Mouse (Mus musculus) G1E (cell line): Measurements from ENCODE around the gene Card14. TPM values are rescaled to one million over a fixed set of nuclear protein-coding genes. Genes with fewer than 3 reads are reported as not detected.
"Not testable (repeated sequence)": the region's sequence is repeated elsewhere in the genome, so short reads cannot be mapped to it uniquely, and the experiment has no call there.

Source experiments
- ATAC-seq: 2 replicates; pipeline ENCODE4 v1.8.0; 2016; ENCODE audit warnings: mild to moderate bottlenecking; ENCODE audit not compliant: insufficient number of reproducible peaks, poor library complexity, low FRiP score, severe bottlenecking; ENCODE audit errors: extremely low read depth
- DNase-seq: peaks from one replicate; pipeline ENCODE4 v3.0.0; 2012; ENCODE audit warnings: low spot score
- H3K27me3 ChIP-seq: 2 replicates; pipeline ENCODE4 v1.6.1; 2012; ENCODE audit warnings: mild to moderate bottlenecking, low read length, inconsistent platforms; ENCODE audit not compliant: insufficient read depth
- H3K36me3 ChIP-seq: replicated peaks from 2 replicates; pipeline ENCODE3; 2012; ENCODE audit warnings: mild to moderate bottlenecking, inconsistent platforms
- H3K4me1 ChIP-seq: 2 replicates; pipeline ENCODE4 v1.6.1; 2012; ENCODE audit warnings: low read depth, low read length, inconsistent platforms, mixed read lengths; ENCODE audit not compliant: insufficient read depth
- H3K4me3 ChIP-seq: 2 replicates; pipeline ENCODE4 v1.5.1; 2012; ENCODE audit warnings: low read depth, mild to moderate bottlenecking, inconsistent platforms, low read length, moderate library complexity, mixed read lengths
- H3K9me3 ChIP-seq: replicated peaks from 2 replicates; pipeline ENCODE4 v1.6.1; 2012; ENCODE audit warnings: inconsistent platforms
- CTCF ChIP-seq: IDR thresholded peaks from 2 replicates; pipeline ENCODE4 v1.5.1; 2012; ENCODE audit warnings: low read depth, low read length, inconsistent platforms, mixed read lengths
- GATA1 ChIP-seq: IDR thresholded peaks from 2 replicates; pipeline ENCODE4 v1.6.1; 2012; ENCODE audit warnings: borderline replicate concordance, low read length, inconsistent platforms, mixed read lengths
- GATA2 ChIP-seq: IDR thresholded peaks from 2 replicates; pipeline ENCODE4 v1.6.1; 2012; ENCODE audit warnings: low read depth, low read length, inconsistent platforms, borderline replicate concordance
- POLR2AphosphoS5 ChIP-seq: IDR thresholded peaks from 2 replicates; pipeline ENCODE4 v1.6.1; 2012; ENCODE audit warnings: low read depth, low read length, inconsistent platforms; ENCODE audit not compliant: insufficient replicate concordance
- TAL1 ChIP-seq: conservative IDR thresholded peaks from 2 replicates; pipeline ENCODE4 v1.6.1; 2012; ENCODE audit warnings: low read depth, low read length, inconsistent platforms, mixed read lengths
- polyA plus RNA-seq: library from polyadenylated mRNA; stranded (reverse); fragments of >175 nt; gene quantifications from 2 replicates; pipeline ENCODE4 v1.2.3, GENCODE M21; 2012
- total RNA-seq, 2 experiments: library from RNA; stranded (forward) in 1 of 2; stranded (reverse) in 1 of 2; fragments of 200-1000 nt in 1 of 2; fragments of >200 nt in 1 of 2; fragmentation: Nextera tagmentation in 1 of 2; gene quantifications; 2 replicates each; pipeline ENCODE4 v1.2.3; 2014 to 2017

Gene Card14
- total and polyA plus RNA-seq, 3 experiments, result 0.11 TPM; not detected in 2

DNA sequence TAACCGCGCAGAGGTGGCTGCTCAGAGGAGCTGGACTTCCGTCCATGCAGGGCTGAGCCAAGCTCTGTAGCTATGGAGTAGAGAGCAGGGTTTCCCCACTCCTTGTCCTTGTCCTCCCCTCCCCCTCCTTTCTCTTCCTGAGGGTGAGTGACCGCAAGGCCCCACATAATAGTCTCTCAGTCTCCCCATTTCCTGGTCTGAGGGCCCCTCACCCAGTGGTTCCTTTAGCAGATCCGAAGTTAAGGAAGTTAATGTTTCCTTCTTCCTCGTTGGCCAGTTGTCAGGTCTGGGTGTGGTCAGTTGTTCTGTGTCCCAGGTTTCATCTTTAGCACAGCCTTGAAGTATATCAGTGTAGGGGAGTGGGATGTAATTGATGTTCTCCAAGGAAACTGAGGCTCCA is 67.9 kb downstream of the Card14 start:
- no peak for TF ChIP-seq GATA1
- no peak for TF ChIP-seq POLR2AphosphoS5
- TF ChIP-seq GATA2, result no peak
- no peak for TF ChIP-seq CTCF
- TF ChIP-seq TAL1, result no peak

DNA sequence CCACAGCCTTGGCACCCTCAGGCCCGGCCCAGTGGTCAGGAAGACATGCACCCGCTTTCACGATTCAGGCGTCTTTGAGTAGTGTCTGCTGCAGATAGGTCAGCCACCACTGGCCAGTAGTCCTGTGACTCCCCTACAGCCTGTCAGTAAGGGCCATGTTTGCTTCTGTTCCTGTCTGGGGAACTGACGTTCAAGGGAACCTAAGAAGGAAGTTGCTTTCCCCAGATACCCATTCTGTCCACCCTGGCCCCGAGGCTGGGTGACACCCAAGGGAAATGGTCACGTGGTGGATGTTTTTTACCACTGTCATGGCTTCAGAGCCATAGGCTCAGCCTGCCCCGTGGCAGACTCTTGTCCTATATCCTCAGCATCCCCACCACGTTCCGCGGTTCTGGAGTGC is 69.8 kb downstream of the Card14 start:
- H3K27me3 ChIP-seq, result peaks cover 9% of the 10 kb centered on the region
- H3K4me1 ChIP-seq, result peaks cover 5% of the 10 kb centered on the region
- H3K4me3 ChIP-seq, result no peak overlapping the region
- H3K9me3 ChIP-seq, result no peaks in the 10 kb centered on the region
- TF ChIP-seq GATA1, result no peak
- no peak for ATAC-seq
- DNase-seq, result no peak
- H3K36me3 ChIP-seq, result no peaks in the 10 kb centered on the region

More for the DNA sequence above, 67.9 kb downstream of the Card14 start:
- no peak overlapping the region for H3K4me3 ChIP-seq
- ATAC-seq (no peak), DNase-seq (no peak)
- H3K4me1 ChIP-seq, result no peaks in the 10 kb centered on the region; the same call in 1 of the 2 replicates
- no peaks in the 10 kb centered on the region for H3K36me3 ChIP-seq
- peaks cover 5% of the 10 kb centered on the region for H3K27me3 ChIP-seq
- no peaks in the 10 kb centered on the region for H3K9me3 ChIP-seq

DNA sequence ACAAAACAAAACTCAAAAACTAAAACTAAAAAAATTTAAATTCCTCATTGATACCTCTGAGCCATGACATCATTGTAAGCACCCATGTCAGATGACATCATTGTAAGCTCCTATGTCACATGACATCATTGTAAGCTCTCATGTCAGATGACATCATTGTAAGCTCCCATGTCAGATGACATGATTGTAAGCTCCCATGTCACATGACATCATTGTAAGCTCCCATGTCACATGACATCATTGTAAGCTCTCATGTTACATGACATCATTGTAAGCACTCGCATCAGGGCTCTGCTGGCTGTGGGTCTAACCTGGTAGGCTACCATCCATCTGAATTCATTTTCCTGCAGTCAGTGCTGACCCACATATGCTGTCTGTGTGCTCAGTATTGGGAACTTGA is 71.0 kb downstream of the Card14 start:
- H3K36me3 ChIP-seq, result no peaks in the 10 kb centered on the region
- DNase-seq (no peak), ATAC-seq (no peak)
- H3K9me3 ChIP-seq, result no peaks in the 10 kb centered on the region
- H3K4me3 ChIP-seq, result no peak overlapping the region
- H3K27me3 ChIP-seq, result peaks cover 16% of the 10 kb centered on the region
- TF ChIP-seq TAL1 (no peak), GATA2 (no peak)
- H3K4me1 ChIP-seq, result peaks cover 5% of the 10 kb centered on the region

DNA sequence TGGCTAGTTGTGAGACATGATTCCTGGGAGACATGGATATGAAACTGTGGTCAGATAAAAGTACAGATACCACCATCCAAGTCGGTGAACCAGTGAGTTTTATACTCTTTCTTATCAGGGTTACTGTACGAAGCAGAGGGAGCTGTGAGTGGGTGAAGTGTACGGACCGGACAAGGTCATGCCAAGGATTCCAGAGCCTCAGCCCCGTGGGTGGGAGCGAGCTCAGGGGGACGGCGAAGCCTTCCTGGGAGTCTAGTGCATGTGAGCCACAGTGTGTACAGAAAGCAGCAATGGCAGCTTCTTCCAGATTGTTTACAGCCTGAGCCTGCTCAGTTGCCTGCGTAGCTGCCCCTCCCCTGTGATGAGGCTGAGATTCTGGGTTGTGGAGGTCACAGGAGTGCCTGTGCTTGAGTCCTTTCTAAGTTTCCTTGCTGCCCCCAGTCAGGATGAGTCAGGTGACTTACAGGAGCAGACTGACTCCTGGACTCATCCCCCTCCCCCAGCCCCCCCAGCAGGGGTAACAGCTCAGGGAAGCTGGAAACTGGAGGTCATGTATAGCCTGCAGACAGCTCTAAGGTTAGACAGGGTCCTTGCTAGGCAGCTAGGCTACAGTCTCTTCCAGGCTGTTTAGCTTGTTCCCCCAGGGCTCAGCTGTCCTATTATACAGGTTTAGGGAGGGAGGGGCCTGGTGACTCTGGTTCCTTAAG is 74.2 kb downstream of the Card14 start:
- DNase-seq, result no peak
- Histone ChIP-seq H3K4me3 (no peak overlapping the region), H3K9me3 (no peaks in the 10 kb centered on the region), H3K4me1 (peaks cover 10% of the 10 kb centered on the region), H3K36me3 (no peaks in the 10 kb centered on the region), H3K27me3 (peaks cover 19% of the 10 kb centered on the region)
- no peak for TF ChIP-seq GATA1
- no peak for TF ChIP-seq GATA2
- no peak for TF ChIP-seq CTCF
- TF ChIP-seq TAL1, result no peak
- no peak for TF ChIP-seq POLR2AphosphoS5
- no peak for ATAC-seq

DNA sequence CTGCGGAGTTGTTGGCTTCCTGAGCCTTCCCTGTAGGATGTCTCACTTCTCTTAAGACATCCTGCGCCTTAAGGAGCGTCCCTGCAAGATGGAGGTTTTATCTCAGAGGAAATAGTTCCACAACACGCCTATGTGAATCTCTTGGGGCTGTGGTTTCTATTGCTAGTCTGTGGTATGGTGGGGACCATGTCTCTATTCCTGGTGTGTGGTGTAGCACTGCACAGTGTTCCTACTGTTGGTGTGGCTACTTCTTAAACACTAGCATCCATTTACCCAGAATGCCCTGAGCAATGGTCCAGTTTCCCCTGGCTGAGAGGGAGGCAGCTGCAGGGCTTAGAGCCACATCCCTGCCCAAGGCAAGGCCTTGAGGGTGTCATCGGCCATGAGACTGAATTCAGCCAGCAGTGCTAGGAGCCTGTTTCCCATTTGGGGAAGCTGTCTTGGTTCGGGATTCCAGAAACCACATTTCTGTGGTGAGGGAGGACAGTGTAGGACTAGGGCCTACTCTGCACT is 74.8 kb downstream of the Card14 start:
- Histone ChIP-seq H3K4me1 (peaks cover 10% of the 10 kb centered on the region), H3K9me3 (no peaks in the 10 kb centered on the region), H3K27me3 (peaks cover 21% of the 10 kb centered on the region), H3K36me3 (no peaks in the 10 kb centered on the region), H3K4me3 (no peak overlapping the region)
- TF ChIP-seq GATA2 (no peak), TAL1 (no peak), GATA1 (no peak)
- DNase-seq, result no peak
- ATAC-seq, result no peak

DNA sequence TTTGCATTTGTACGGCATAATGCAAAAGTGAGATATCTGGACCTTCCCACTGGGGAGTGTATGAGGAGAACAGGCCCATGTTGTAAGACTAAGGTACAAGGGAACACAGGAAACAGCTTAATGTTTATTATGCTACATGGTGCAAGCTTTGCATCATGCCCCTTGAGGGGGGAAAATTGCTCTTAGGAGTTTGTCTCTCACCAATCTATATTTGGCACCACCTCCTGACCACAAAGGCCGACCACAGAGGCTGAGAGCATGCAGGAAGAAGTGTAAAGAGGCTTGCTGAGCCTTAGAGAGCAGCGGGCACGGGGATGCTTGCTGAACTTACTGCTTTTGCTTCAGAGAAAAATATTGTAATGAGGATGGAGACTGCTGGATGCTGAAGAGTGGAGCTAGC is 77.3 kb downstream of the Card14 start:
- peak; percentile 28; the same call in 1 of the 2 replicates for ATAC-seq
- no peaks in the 10 kb centered on the region for H3K9me3 ChIP-seq
- peaks cover 17% of the 10 kb centered on the region for H3K4me1 ChIP-seq
- H3K27me3 ChIP-seq, result peaks cover 41% of the 10 kb centered on the region
- DNase-seq, result no peak
- TF ChIP-seq POLR2AphosphoS5 (no peak), GATA1 (no peak), TAL1 (no peak), CTCF (no peak), GATA2 (no peak)
- no peaks in the 10 kb centered on the region for H3K36me3 ChIP-seq
- no peak overlapping the region for H3K4me3 ChIP-seq

DNA sequence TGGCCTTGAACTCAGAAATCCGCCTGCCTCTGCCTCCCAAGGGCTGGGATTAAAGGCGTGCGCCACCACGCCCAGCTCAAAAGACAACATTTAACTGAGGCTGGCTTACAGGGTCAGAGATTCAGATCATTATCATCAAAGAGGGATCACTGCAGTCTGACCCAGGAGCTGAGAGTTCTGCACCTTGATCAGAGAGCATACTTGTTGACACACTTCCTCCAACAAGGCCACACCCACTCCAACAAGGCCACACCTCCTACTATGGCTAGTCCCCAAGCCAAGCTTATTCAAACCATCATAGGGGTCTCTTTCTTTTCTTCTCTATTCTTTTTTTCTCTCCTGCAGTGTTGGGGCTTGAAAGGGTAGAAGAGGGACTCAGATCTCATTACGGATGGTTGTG is 78.7 kb downstream of the Card14 start:
- no peak overlapping the region for H3K4me3 ChIP-seq
- H3K36me3 ChIP-seq, result no peaks in the 10 kb centered on the region
- peaks cover 51% of the 10 kb centered on the region for H3K27me3 ChIP-seq
- no peak for DNase-seq
- H3K9me3 ChIP-seq, result no peaks in the 10 kb centered on the region
- no peak for TF ChIP-seq GATA1
- TF ChIP-seq TAL1, result no peak
- TF ChIP-seq CTCF, result no peak
- TF ChIP-seq GATA2, result no peak
- TF ChIP-seq POLR2AphosphoS5, result no peak
- H3K4me1 ChIP-seq, result peaks cover 31% of the 10 kb centered on the region
- ATAC-seq, result no peak

DNA sequence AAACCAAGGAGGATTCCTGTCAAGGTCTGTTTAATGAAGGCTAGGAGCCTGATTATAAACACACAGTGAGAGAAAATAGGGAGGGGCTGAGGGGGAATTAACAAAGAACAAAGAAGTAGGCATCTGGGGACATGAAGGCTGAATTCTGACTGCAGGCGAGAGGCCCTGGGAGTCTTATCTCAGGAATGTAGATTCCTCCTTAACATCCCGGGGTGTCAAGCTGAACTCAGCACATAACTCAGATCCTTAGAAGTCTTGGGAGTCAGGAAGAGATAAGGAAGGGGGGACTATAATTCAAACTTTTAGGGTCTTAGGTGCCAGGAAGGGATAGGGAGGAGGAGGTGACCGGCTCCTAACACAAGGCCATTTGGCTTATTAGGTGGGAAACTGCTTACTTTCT is 79.7 kb downstream of the Card14 start:
- not testable (repeated sequence) for H3K9me3 ChIP-seq, H3K4me3 ChIP-seq, ATAC-seq, H3K36me3 ChIP-seq, DNase-seq
- peaks cover 35% of the 10 kb centered on the region for H3K4me1 ChIP-seq
- peaks cover 48% of the 10 kb centered on the region for H3K27me3 ChIP-seq
